Mouse (Mus musculus) T-helper 17 cell (primary cell): ENCODE data around the gene Hdgfl1.

ENCODE experiments used
- in situ Hi-C, 2 experiments: fragments of 300-600 bp; cut with MboI, MseI; formaldehyde crosslinking; loops; 1 replicate in 1 of 2; 2 replicates in 1 of 2; pipeline ENCODE4 v1.15.1; 2025; ENCODE audit warnings: high pct_unique_total_duplicates in 2 of 2

Hdgfl1 gene

DNA sequence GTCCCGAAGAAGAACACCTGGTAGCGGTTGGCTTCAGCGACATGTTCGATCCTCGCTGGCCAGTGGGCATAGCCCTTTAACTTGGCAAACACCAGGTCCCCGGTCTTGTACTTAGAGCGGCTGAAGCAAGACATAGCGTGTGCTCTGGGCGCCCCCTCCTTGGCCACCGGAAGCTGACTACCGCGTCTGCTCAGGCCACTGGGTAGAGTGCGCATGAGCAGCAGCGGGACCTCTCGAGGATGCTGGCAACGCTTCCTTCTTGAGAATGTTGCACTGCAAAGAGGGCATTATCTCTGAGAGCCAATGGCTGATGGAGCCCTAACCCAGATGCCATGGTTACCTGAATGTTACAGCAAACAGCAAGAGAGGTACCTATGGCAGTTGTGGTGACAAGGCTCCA is at the start of gene Hdgfl1:
Hdgfl1 (minus strand) TSS at position 211 of the 400 bp plus-strand sequence.
- in situ Hi-C loops = no loop called here

DNA sequence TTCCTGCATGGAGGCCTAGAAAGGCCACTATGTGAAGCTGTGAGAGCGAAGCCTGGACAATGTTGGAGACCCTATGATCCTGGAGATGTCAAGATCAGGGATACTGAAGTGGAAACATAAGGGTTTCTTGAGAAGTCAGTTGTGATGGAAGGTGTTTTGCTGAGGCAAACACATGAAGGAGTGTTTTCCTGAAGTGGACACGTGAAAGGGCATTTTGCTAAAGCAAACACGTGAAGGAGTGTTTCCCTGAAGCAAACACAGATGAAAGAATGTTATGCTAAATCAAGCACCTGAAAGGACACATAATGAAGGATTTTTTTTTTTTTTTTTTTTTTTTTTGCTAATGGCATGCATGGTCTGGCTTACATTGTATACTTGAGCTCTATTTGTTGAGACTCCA is 25.5 kb upstream of the Hdgfl1 start:
- in situ Hi-C loops = no loop called here

DNA sequence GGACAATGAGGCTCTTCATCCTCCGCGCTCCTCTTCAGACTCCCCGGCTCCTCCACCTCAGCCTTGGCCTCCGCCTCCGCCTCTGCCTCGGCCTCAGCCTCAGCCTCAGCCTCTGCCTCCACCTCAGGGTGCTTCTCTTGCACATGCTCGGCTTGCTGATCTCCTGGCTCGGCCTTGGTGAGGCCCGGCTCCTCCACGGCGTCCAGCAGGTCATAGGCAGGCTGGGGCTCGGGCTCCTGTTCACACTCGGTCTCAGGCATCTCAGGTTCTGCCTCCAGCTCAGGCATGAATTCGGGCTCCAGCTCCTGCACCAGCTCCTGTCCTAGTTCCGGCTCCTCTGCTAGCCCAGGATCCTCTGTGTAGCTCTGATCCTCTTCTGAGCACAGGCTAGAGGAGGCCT is 541 bp downstream of the Hdgfl1 start:
- in situ Hi-C loops = no loop called here

DNA sequence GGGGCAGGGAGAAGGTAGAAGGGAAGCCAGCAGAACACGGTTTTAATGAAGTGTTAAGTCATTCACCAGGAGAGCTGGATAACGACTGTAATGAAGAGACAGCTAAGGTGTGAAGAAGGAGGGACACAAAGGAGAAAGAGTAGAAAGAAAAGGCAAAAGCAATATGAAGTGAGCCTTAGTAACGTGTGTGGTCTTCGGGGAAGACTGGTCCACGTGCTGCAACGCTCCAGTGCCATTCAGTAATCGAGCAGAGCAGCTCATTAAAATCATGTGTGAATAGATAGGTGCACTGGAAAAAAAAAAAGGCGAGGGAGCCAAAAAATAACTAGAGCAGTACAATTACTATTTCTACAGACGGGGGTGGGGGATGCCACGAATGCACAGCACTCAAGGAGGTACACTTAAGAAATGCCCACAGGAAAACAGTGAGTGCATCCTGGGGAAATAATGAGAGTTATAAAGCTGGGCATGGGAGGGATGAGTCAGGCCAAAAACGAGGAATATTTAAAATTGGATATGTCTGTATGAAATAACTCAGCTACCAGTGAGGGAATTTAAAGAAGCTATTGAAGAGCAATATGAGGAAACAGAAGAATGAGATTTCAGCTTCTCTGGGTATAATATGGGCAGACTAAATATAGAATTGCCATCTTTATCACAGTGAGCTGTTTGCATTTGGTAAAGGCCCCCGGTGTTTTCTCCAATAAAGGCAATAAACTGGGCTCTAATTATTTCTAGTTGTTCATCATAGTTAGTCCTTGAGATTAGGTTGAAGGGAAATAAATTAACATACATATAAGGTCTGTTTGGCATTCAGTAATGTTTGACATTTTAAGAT is 7.8 kb downstream of the Hdgfl1 start:
- in situ Hi-C loops = no loop called here

DNA sequence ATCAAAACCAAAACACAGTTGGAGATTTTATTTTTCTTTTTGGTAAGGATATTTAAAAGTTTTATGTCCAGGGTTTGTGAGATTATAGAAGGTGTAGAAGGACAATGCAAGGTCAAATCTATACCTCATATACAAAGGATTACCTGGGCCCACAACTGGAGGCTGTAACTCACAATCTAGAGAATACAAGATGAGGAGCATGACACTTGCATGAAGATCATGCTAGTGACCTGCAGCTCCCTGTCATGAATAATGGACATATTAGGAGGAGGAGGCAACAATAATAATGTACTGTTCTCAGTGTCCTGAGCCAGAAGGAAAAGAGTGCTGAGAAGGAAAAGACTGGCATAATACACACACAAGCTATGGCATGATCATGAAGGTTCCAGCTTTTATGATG is 17.1 kb downstream of the Hdgfl1 start:
- in situ Hi-C loops = no loop called here

DNA sequence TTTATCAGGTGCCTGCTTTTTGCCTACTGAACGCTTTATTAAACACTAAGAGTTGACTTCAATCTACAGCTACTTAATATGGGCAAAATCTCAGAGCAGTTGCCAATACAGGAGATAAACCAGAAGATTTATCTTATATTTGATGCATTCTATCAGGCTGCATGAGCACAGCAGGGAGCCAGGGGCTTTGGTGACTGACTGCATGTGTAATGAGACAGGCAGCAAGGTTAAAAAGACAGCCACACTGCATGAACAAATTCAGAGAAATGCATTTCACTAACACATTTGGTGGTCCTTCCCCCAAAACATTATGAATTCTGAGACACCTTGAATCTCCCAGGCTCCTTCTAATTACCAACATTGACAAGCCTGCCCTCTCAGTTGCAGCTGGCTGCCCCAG is 17.6 kb downstream of the Hdgfl1 start:
- in situ Hi-C loops = no loop called here

DNA sequence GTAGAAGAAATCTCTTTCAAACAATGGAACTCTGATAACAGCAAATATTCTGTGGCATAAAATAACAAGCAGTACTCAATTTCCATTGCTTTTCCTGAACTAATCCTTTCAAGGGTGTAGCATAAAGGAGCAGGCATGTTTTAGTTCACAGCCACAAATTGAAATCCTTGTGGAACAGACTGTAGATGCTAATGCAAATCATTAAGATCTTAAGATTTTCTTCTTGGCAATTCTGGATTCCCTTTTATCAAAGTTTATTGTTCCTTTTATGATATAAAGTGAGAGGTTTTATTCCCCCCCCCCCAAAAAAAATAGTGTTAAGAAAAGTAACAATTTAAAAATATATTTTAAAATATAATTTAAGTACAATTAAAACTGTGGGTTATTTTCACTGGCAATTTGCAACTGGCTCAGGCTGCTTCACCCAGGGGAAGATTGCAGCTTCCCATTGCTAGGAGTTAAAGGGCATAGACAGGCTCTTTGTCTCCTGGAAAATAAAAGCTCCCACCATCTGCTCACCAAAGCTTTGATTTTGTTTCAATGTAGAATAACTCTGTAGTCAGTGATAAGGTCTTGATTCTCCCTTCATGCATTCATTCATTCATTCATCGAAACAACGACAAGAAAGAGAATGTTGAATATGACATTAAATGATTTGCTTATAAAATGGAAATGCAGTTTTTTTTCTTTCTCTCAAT is 24.1 kb downstream of the Hdgfl1 start:
- in situ Hi-C loops = no loop called here

DNA sequence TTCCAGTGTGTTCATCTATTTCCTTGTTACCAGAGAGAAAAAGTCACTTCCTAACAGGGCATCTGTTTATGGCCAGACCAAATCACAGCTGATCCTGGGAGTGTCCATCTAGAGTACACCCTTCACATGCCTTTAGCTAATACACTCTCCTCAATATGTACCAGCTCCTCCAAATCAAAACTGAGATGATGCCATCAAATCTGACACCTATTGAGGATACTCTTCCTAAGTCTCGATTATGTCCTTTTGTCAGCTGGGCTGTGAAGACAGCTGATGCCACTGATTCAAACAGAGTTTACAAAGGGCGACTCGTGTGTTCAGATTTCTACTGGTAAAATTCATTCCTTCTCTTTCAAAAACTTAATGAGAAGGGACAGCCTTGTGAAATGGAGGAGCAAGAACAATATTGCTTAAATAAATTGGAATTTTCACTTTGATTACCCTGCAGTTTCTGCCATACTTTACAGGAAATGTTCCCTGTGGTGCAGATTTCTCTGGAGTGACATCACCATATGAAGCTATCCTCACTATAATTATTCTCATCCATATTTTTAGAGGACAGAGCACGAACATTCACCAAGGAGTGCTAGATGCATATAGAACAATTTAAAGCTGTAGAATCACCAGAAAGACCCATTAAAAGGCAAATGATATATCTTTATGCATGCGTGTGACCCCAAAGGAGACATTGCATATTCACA is 24.8 kb downstream of the Hdgfl1 start:
- in situ Hi-C loops = no loop called here

DNA sequence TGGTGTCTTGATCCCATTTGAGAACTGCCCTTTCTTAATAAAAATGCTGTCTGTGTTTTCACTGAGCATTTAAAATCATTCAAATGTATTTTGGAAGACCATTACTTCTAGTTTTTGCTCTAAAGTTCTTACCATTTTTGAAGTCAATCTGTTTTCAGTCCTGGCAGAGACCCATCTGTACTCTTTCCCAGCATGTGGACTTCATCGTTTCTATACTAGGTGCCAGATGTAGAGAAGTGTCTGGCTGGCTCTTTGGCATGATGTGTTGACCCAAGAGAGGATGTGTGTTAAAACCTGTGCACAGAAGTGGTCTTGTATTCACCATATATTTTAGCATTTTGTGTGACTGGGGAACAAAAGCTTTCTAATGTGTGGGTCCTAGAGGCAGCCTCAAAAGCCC is 25.9 kb downstream of the Hdgfl1 start:
- in situ Hi-C loops = no loop called here

DNA sequence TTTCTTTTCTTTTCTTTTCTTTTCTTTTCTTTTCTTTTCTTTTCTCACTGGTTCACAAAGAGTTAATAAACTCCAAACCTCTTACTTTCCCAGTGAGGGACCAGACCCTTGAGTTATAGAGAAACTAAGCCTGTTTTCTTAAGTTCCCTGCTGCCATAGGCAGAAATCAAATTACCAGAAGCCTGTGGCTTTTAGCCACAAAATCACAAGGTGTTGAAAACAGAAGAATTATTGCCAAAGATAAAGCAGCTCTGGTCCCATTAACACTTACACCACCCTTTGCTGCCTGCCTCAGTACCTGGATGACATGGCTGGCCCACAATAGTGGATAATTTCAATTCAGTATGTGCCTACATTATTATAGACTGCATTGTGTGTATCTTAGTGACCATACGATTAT is 35.0 kb downstream of the Hdgfl1 start:
- in situ Hi-C loops = no loop called here

DNA sequence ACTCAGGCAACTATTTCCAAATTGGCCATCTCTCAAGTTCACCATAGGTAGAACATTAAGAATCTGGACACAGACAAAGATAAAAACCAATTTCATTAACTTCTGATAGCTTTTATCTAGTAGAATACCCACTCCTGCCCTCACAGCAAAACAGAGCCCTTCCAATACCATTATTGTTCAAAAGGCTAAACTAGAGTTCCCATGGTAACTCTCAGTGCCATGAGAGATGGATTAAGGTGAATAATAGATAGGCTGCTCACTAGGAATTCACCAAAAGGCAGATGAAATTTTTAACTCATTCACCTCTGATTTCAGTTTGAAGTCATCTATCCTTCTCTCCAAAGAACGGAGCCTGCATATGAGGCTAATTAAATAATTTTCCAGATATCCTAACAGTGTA is 45.7 kb downstream of the Hdgfl1 start:
- in situ Hi-C loops = no loop called here

DNA sequence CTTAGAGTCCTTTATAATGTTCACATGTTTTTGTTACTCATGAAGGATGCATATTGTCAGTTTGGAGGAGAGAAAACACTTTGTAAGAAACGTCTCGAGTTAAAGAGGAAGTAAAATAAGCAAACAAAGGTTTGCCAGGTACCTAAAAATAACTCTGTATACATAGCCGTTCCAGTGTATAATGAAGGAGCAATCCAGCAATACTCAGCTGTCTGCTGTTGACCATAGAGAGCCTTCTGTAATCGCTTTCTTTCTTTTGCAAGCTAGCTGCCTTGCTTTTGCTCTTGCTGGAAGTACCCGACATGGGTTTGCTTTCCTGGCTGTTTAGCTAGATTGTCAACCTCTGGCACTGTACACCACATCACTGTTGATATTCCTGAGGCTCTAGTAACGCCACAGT is 48.6 kb downstream of the Hdgfl1 start:
- in situ Hi-C loops = no loop called here

DNA sequence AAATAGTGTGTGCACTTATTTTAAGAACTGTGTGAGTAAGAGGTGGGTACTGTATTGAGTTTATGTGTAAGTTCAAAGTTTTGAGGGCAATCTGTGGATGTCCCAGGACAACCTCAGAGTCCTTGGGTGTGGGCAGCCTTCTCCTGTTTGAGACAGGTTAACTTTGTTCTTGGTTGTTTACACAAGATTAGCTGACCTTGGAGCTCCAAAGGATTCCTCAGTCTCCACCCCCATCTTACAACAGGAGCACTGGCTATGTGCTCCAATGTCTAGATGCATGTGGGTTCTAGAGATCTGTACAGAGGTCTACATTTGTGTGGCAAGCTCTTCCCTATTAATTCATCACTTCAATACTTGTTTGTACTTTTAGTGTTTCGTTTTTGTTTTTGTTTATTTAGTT is 49.0 kb downstream of the Hdgfl1 start:
- in situ Hi-C loops = no loop called here

DNA sequence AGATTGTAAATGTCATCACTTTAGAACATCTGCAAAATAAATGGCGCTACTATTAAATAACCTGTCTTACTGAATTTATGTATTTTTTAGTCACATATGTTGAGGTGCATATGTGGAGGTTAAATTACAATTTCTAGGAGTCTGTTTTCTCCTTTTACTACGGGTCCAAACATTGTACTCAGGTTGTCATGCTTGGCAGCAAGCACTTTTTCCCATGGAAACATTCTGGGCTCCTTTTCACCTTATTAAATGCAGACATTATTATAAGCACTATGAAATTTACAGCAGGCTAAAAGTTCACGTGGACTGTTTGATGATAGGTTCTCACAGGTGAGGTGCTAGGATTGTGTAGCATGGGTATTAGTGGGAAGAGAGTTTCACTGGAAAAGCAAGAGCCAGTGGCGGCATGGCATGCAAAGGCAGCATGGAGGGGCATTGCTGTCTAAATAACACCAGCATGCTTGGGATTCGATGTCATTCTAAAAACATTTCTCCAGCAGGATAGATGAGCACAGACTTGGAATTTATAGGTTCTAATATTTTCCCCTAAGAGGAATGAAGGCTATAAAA is 50.7 kb downstream of the Hdgfl1 start:
- in situ Hi-C loops = no loop called here
